Mouse (Mus musculus) CH12.LX (cell line): ENCODE measurements around the gene Gm37240. TPM values are rescaled to one million over a fixed set of nuclear protein-coding genes. Genes with fewer than 3 reads are reported as not detected.

Source experiments
- DNase-seq: peaks from one replicate; pipeline ENCODE4 v3.0.0-alpha.2; 2013; ENCODE audit errors: extremely low read depth
- H3K27ac ChIP-seq: 2 replicates; pipeline ENCODE4 v1.5.1; 2012; ENCODE audit warnings: low read depth, mild to moderate bottlenecking, control low read depth, moderate library complexity; ENCODE audit not compliant: insufficient read depth
- H3K27me3 ChIP-seq: replicated peaks from 2 replicates; pipeline ENCODE3; 2012; ENCODE audit warnings: inconsistent platforms
- H3K36me3 ChIP-seq, 2 experiments: replicated peaks in 1 of 2; 2 replicates each; pipeline versions ENCODE3 to v1.6.1; 2012; ENCODE audit warnings: inconsistent platforms in 1 of 2, low read length in 1 of 2, mild to moderate bottlenecking in 1 of 2, mixed read lengths in 1 of 2, moderate library complexity in 1 of 2; ENCODE audit not compliant: control insufficient read depth in 1 of 2, insufficient read depth in 1 of 2
- H3K4me1 ChIP-seq, 2 experiments: 2 replicates each; pipeline ENCODE4 v1.6.1; 2012; ENCODE audit warnings: inconsistent platforms in 1 of 2, moderate library complexity in 1 of 2; ENCODE audit not compliant: insufficient read depth in 2 of 2, control insufficient read depth in 1 of 2
- H3K4me2 ChIP-seq: 2 replicates; pipeline ENCODE4 v1.6.1; 2012; ENCODE audit warnings: low read depth, mild to moderate bottlenecking, control low read depth; ENCODE audit not compliant: poor library complexity, insufficient read depth, severe bottlenecking
- H3K4me3 ChIP-seq, 3 experiments: fragments of 150-350 bp in 1 of 3; sonication (generic) in 1 of 3; replicated peaks in 1 of 3; 2 replicates each; pipeline versions ENCODE3 to v1.5.1; 2011 to 2012; ENCODE audit warnings: low read depth in 2 of 3, low read length in 2 of 3, mild to moderate bottlenecking in 2 of 3, moderate library complexity in 2 of 3, control low read depth in 1 of 3, improper control_type of control experiment in 1 of 3, inconsistent platforms in 1 of 3, mixed read lengths in 1 of 3; ENCODE audit not compliant: poor library complexity in 1 of 3
- H3K79me2 ChIP-seq: replicated peaks from 2 replicates; pipeline ENCODE4 v1.6.1; 2012; ENCODE audit warnings: mild to moderate bottlenecking, moderate library complexity; ENCODE audit not compliant: control insufficient read depth, poor library complexity, insufficient read depth, severe bottlenecking; ENCODE audit errors: extremely low read depth
- H3K9ac ChIP-seq: 2 replicates; pipeline ENCODE4 v1.6.1; 2012; ENCODE audit warnings: low read depth, mild to moderate bottlenecking, control low read depth, moderate library complexity; ENCODE audit not compliant: insufficient read depth
- H3K9me3 ChIP-seq: replicated peaks from 2 replicates; pipeline ENCODE3; 2012; ENCODE audit warnings: low read length, inconsistent platforms, mixed read lengths
- BHLHE40 ChIP-seq: IDR thresholded peaks from 2 replicates; pipeline ENCODE4 v1.6.1; 2011; ENCODE audit warnings: mild to moderate bottlenecking, low read depth, low read length, improper control_type of control experiment
- CHD2 ChIP-seq: IDR thresholded peaks from 2 replicates; pipeline ENCODE4 v1.6.1; 2011; ENCODE audit warnings: low read length, improper control_type of control experiment
- E2F4 ChIP-seq: IDR thresholded peaks from 2 replicates; pipeline ENCODE4 v1.6.1; 2011; ENCODE audit warnings: low read depth, low read length, improper control_type of control experiment; ENCODE audit not compliant: insufficient replicate concordance
- ETS1 ChIP-seq: conservative IDR thresholded peaks from 2 replicates; pipeline ENCODE4 v1.6.1; 2012; ENCODE audit warnings: low read depth, mild to moderate bottlenecking, inconsistent platforms, low read length, improper control_type of control experiment, moderate library complexity
- GABPA ChIP-seq: IDR thresholded peaks from 2 replicates; pipeline ENCODE4 v1.6.1; 2012; ENCODE audit warnings: low read depth, low read length, improper control_type of control experiment, inconsistent platforms; ENCODE audit not compliant: insufficient replicate concordance
- IRF4 ChIP-seq: IDR thresholded peaks from 2 replicates; pipeline ENCODE4 v1.6.1; 2014; ENCODE audit warnings: low read depth, mild to moderate bottlenecking, inconsistent platforms, low read length, improper control_type of control experiment
- JUN ChIP-seq: IDR thresholded peaks from 2 replicates; pipeline ENCODE4 v1.6.1; 2011; ENCODE audit warnings: low read depth, mild to moderate bottlenecking, low read length, improper control_type of control experiment, moderate library complexity; ENCODE audit not compliant: insufficient read depth
- JUND ChIP-seq: conservative IDR thresholded peaks from 2 replicates; pipeline ENCODE4 v1.6.1; 2011; ENCODE audit warnings: low read depth, low read length, improper control_type of control experiment
- MAX ChIP-seq: IDR thresholded peaks from 2 replicates; pipeline ENCODE4 v1.6.1; 2011; ENCODE audit warnings: low read length, improper control_type of control experiment
- MEF2A ChIP-seq: IDR thresholded peaks from 2 replicates; pipeline ENCODE4 v1.6.1; 2014; ENCODE audit warnings: low read depth, mild to moderate bottlenecking, inconsistent platforms, low read length, improper control_type of control experiment, borderline replicate concordance
- MXI1 ChIP-seq: IDR thresholded peaks from 2 replicates; pipeline ENCODE4 v1.6.1; 2011; ENCODE audit warnings: mild to moderate bottlenecking, low read depth, low read length, improper control_type of control experiment
- MYC ChIP-seq: IDR thresholded peaks from 2 replicates; pipeline ENCODE4 v1.6.1; 2011; ENCODE audit warnings: low read depth, mild to moderate bottlenecking, improper control_type of control experiment, low read length
- PAX5 ChIP-seq: IDR thresholded peaks from 2 replicates; pipeline ENCODE4 v1.6.1; 2012; ENCODE audit warnings: low read length, inconsistent platforms, mixed read lengths
- POLR2A ChIP-seq: IDR thresholded peaks from 2 replicates; pipeline ENCODE4 v1.6.1; 2011; ENCODE audit warnings: low read depth, mild to moderate bottlenecking, improper control_type of control experiment, low read length
- RAD21 ChIP-seq: IDR thresholded peaks from 2 replicates; pipeline ENCODE4 v1.6.1; 2011; ENCODE audit warnings: low read depth, mild to moderate bottlenecking, low read length, improper control_type of control experiment, moderate library complexity
- SIN3A ChIP-seq: IDR thresholded peaks from 2 replicates; pipeline ENCODE4 v1.6.1; 2012; ENCODE audit warnings: low read length, improper control_type of control experiment, inconsistent platforms
- SMC3 ChIP-seq: IDR thresholded peaks from 2 replicates; pipeline ENCODE4 v1.6.1; 2011; ENCODE audit warnings: low read depth, low read length, improper control_type of control experiment
- TCF12 ChIP-seq: IDR thresholded peaks from 2 replicates; pipeline ENCODE4 v1.6.1; 2014; ENCODE audit warnings: low read depth, mild to moderate bottlenecking, inconsistent platforms, low read length, improper control_type of control experiment
- UBTF ChIP-seq: IDR thresholded peaks from 2 replicates; pipeline ENCODE4 v1.6.1; 2012; ENCODE audit warnings: low read depth, mild to moderate bottlenecking, inconsistent platforms, low read length, improper control_type of control experiment, moderate library complexity
- USF1 ChIP-seq: IDR thresholded peaks from 2 replicates; pipeline ENCODE4 v1.6.1; 2014; ENCODE audit warnings: low read depth, mild to moderate bottlenecking, inconsistent platforms, low read length, improper control_type of control experiment
- USF2 ChIP-seq: conservative IDR thresholded peaks from 2 replicates; pipeline ENCODE4 v1.6.1; 2011; ENCODE audit warnings: low read depth, low read length, improper control_type of control experiment
- ZC3H11A ChIP-seq: IDR thresholded peaks from 2 replicates; pipeline ENCODE4 v1.6.1; 2012; ENCODE audit warnings: low read depth, mild to moderate bottlenecking, inconsistent platforms, low read length, improper control_type of control experiment
- ZMIZ1 ChIP-seq: IDR thresholded peaks from 2 replicates; pipeline ENCODE4 v1.6.1; 2012; ENCODE audit warnings: low read depth, mild to moderate bottlenecking, inconsistent platforms, low read length, improper control_type of control experiment
- ZNF384 ChIP-seq: IDR thresholded peaks from 2 replicates; pipeline ENCODE4 v1.6.1; 2012; ENCODE audit warnings: low read depth, low read length, improper control_type of control experiment, inconsistent platforms
- dilution Hi-C: fragments of 300-500 bp; cut with MboI; formaldehyde crosslinking; loops from 2 replicates; pipeline ENCODE4 v1.14.3; 2020; ENCODE audit warnings: low sequenced_read_pairs; ENCODE audit not compliant: extremely low pct_unique_long_range_greater_than_20kb, extremely low pct_ligation_motif_present
- in situ Hi-C: fragments of 300-500 bp; cut with MboI; formaldehyde crosslinking; loops from 3 replicates; pipeline ENCODE4 v1.14.3; 2019; ENCODE audit warnings: low sequenced_read_pairs, low pct_ligation_motif_present, low pct_unique_long_range_greater_than_20kb, mixed read lengths
- polyA plus RNA-seq: library from polyadenylated mRNA; unstranded; fragments of >175 nt; gene quantifications from 2 replicates; pipeline ENCODE4 v1.2.1, GENCODE M21; 2012; ENCODE audit warnings: low read depth; ENCODE audit not compliant: insufficient read length
- total RNA-seq, 2 experiments: library from RNA; depleted of rRNA; stranded (reverse); fragments of 300-350 nt in 1 of 2; fragments of >200 nt in 1 of 2; gene quantifications; 2 replicates each; pipeline ENCODE4 v1.2.3; 2012 to 2014

Gm37240 gene
- total and polyA plus RNA-seq, 3 experiments: 0.08 to 0.19 (median 0.14) TPM

DNA sequence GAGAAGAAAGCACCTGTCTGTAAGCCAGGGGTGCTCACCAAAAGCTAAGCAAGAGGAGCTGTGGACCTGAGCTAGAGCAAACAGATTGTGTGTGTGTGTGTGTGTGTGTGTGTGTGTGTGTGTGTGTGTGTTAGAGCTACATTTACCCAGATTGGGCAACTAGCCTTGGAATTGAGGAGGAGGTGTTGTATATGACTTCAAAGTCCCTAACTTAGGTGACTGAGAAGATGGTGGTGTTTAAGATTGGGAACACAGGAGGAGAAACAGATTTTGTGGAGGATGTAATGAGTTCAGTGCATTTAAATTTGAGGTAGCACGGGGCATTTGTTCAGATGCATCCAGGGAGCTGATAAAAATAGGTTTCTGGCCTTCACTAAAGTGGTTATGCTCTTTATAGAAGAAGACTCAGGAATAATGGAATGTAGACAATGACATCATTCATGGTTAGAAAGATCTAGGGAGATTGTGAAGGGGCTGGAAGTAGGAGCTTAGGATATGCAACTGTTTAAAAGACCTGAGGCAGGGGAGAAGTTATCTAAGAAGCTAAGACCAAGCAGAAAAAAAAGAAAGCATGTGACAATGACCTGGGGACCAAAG is 365.9 kb downstream of the Gm37240 start:
- H3K36me3 ChIP-seq: no peaks in the 10 kb centered on the region
- DNase-seq: no peak
- H3K9me3 ChIP-seq: no peaks in the 10 kb centered on the region
- no peak overlapping the region for H3K27ac ChIP-seq
- H3K4me1 ChIP-seq: no peaks in the 10 kb centered on the region; a peak in 1 of 4 replicates
- no peaks in the 10 kb centered on the region for H3K79me2 ChIP-seq
- H3K27me3 ChIP-seq: no peaks in the 10 kb centered on the region
- dilution Hi-C loops: no loop called here
- TF ChIP-seq TCF12 (no peak), ZMIZ1 (no peak), BHLHE40 (no peak), POLR2A (no peak), GABPA (no peak), MXI1 (no peak), MEF2A (no peak), MAX (no peak), CHD2 (no peak), MYC (no peak), ZNF384 (no peak), JUN (no peak), RAD21 (no peak), USF1 (no peak), ETS1 (no peak), USF2 (no peak), SMC3 (no peak), JUND (no peak)
- H3K4me3 ChIP-seq: no peak overlapping the region
- H3K9ac ChIP-seq: no peak overlapping the region
- in situ Hi-C loops: no loop called here
- no peak overlapping the region for H3K4me2 ChIP-seq

DNA sequence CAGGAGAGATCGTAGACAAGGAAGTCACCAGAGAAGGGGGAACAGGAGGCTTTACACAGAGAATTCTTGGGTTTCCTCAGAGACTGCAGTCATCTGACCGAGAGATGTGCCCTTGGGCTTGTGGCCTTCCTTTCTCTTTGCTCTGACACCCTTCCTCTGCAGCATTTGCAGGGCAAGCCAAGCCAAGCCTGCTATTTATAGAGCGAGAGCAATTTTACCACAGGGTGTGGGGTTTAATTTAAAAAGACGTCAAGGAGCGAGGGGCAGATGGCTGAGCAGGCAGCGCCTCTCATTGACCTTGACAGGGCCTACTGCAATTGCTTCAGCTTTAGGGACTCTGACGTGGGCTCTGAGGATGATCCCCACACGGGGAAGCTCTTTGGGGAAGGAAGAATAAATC is 368.6 kb downstream of the Gm37240 start:
- H3K27me3 ChIP-seq: no peaks in the 10 kb centered on the region
- H3K4me3 ChIP-seq: no peak overlapping the region
- H3K4me1 ChIP-seq: peaks cover 2 to 8% of the 10 kb centered on the region in 2 experiments; a peak in 3 of 4 replicates
- no peak overlapping the region for H3K27ac ChIP-seq
- dilution Hi-C loops: no loop called here
- no peak for DNase-seq
- H3K36me3 ChIP-seq: no peaks in the 10 kb centered on the region
- TF ChIP-seq RAD21 (no peak), CHD2 (no peak), IRF4 (no peak), PAX5 (no peak), POLR2A (no peak), UBTF (no peak), E2F4 (no peak), SMC3 (no peak), SIN3A (no peak), ZC3H11A (no peak)
- TF ChIP-seq, all 38 proteins: peak for 0
- no peaks in the 10 kb centered on the region for H3K9me3 ChIP-seq
- H3K9ac ChIP-seq: no peak overlapping the region
- in situ Hi-C loops: no loop called here
- no peaks in the 10 kb centered on the region for H3K79me2 ChIP-seq
- no peak overlapping the region for H3K4me2 ChIP-seq
